Mouse (Mus musculus) telencephalon, adult 2 months (tissue): Measurements from ENCODE around the gene Prkra.

Source experiments
- DNase-seq: peaks from one replicate; pipeline ENCODE4 v3.0.0-alpha.2; 2011; ENCODE audit warnings: low read depth, low spot score

Gene Prkra

DNA sequence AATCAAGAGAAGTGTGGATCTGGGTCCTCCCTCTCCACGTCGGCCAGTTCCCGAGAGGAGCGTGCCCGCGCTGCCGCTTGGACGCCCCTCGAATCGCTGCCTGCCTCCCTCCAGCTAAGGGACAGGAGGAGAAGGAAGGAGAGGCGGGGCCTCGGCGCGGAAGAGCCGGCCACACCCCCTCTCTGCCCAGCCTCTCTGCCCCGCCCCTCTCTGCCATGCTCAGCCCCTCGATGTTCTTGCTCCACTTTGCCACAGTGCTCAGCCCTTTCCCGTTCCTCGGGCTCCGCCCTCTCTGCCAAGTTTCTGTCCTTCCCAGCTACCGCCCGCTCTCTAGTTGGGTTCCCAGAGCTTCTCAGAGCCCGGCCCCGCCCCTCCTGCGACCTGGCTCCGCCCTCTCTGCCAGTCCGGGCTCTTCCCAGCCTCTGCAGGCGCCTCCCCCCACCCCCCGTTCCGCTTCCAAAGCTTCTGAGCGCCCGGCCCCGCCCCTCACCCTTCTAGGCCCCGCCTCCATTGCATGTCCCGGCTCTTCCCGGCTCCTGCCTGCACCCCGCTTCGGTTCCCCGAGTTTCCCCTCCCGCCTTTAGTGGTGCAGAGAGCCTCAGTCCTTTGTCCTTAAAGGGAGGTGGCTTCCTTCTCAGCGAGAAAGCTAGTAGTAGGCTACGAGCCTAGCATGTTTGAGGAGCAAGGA, at the start of gene Prkra, which contains the start of gene Pjvk:
TSS of gene Prkra (minus strand) at position 133 of the 688 bp plus-strand sequence.
TSS of gene Pjvk (plus strand) at position 594 of the 688 bp plus-strand sequence.
- peak; percentile 95 for DNase-seq

DNA sequence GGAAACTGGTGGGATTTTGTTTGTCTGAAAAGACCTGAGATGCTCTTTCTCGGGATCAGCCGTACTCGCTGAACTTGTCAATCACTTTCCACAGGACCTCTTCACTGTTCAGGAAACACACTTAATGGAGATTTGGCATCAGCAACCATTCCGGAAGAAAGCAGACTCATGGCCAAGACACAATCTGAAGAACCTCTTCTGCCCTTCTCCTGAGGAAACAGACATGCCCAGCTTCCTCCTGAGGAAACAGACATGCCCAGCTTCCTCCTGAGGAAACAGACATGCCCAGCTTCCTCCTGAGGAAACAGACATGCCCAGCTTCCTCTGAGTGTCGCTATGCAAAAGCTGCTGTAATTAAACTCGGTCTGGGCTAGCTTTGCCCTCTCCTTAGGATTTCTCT, 47.5 kb upstream of the Prkra start:
- DNase-seq, result no peak

DNA sequence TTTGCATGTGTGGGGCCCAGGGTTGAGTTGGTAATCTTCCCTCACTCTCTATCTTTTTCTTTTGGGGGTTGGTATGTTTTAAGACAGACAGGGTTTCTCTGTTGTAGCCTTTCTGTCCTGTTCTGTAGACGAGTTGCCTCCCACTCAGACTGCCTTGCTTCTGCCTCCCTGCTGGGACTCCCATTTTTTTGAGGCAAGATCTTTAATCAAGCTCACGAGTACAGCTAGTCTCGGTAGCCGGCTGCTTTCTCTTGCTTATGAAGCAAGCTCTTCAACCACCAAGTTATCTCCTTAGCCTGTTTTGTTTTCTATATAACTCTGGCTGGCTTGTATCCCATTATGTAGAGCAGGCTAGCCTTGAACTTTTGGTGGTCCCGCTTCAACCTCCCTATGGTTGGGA, 46.0 kb upstream of the Prkra start:
- DNase-seq, result no peak

DNA sequence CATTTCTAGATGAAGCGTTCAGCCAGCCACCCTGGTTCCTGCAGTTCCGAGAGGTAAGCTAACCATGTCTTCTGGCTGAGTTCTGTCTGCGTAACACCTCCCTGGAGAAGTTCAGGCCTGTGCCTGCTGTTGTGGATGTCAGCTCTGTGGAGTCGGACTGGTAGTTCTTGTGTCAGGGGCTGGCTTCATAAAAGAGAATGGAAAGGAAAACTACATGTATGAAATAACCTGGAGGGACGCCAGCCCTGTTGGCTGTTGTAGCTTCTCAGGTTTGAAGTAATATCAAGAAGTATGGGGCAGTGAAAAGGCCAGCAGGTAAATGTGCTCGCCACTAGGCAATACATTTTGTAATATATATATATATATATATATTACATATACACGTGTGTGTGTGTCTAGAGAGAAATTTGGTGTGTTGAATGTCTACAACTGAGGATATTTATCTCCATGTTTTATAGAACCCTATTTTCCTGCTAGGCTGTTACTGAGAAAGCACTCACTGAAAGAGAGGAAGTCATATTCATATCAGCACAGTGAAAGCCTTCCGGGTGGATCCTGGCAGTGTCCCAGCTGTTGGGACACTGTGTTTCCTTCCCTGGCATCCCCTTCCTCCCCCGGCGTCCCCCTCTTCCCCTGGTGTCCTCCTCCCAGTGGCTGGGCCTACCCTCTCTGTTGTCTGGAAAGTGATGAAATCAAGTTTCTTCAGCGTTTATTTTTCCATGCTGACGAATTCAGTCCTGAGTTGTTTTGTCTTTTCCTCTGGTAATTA, 42.8 kb upstream of the Prkra start:
- DNase-seq, result no peak

DNA sequence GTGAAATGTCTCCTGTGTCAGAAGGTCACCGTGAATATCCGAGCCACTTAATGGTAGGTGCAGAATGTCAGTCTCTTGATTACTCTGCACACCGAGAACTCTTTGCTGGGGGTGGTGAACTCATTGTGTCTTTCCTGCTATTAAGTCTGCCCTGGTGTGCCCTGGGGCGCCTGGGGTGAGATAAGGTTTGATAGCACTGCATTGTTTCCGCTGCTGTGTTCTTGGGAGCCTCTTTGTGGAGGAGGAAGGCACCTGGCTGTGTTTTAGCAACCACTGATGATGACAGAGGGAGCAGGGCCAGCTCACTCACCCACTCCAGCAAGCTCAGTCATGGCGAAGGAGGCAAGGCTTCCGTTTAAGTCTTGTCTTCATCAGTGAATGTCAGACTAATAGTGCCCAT, 40.3 kb upstream of the Prkra start:
- DNase-seq, result no peak

DNA sequence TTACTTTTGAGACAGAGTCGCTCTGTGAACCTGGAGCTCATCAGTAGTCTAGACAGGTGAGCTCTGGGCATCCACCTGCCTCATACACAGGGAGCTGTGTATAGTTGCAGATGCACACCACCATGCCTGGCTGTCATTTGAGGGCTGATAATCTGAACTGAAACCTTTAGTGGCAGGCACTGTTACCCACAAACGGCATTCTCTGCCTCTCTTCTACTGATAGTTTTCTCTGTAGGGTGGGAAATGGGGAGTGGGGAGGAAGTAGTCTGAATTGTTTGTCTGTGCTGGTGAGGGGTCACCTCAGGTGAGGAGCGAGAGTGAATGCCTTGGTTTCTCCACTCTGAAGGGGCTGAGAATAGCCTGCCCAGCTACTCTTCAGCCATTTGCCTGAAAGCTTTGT, 39.8 kb upstream of the Prkra start:
- no peak for DNase-seq

DNA sequence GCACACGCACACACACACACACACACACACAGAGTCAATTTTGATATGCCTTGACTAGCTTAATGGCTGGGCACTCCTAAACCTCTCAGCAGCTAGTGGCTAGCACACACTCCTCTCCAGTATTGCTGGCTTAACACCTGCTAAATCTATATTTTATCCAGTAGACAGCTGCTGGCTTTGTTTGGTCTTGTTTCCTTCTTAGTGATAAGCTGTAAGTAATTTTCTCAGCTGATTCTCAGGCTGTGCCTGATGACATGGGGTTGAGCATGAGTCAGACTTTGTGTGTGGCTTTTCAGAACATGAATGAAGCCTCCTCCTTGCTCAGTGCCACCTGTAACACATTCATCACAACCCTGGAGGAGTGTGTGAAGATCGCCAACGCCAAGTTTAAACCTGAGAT, 39.2 kb upstream of the Prkra start:
- no peak for DNase-seq

DNA sequence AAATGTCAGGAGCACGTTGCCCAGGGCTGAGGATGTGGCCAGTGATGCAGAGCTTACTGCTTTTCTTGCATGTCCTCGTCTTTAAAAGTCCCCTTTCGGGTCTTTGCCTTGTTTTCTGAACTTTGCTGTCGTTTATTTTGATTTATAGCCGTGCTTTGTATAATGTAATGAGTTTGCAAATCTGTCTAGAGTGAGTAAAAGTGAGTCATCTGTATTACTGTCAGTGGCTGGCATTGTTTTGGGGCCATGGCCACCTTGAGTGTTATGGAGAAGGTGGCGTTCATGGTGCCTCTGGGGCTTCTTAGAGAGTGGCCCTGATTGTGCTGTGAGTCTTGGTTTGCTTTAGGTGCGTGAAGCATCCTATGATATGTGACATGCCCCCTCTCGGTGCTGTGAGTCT, 34.5 kb upstream of the Prkra start:
- DNase-seq, result no peak

DNA sequence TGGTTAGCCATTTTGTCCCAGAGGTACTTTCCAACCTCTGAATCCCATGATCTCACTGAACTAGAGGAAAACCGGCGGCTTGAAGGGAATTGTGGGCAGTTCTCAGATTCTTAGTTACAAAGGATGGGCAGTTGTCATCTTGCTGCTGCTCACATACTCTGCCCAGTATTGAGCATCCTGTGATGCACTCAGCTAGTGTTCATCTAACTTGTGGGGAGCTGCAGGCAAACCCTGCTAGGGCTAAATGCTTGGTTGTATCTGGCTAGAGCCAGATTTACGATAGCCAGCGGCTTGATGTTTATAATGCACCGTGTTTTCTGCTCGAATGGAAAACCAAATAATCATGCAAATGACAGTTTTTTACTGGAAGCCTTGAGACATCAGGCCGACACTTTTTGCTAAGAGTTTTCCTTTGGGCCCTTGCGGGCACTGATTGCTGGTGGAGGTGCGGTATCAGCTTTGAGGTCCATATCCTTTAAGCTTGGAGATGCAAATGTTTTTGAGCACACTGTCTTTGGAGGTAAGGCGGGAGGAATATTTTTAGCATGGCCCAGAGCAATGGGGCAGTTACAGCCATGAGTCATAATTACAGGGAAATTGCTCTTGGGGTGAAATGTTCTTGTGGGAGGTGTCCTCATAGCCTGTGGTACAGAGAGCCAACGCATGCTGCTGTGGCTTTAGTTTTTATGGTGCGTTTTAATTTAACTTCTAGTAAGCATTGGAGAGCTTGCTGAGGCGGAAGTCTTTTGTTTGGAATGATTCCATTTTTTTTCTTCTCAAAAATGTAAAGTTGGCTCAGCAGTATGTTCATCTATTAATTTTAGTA, 28.8 kb upstream of the Prkra start:
- DNase-seq, result no peak

DNA sequence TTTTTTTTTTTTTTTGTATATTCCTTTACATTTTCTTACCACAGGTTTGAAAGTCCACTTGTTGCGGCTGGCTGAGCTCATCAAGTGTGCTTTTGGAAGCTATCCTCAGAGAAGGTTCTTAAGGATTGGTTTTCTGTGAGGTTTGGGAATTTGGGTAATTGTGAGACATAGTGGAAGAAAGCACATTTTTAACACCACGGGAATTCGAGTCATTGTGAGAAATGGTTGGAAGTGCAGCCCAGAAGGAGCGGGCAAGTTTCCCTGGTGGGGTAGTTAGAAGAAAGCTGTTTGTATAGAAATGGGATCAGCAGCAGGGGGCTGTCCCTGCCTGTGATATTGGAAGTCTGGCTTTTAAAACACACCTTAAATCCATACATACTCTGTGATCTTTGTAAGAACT, 28.1 kb upstream of the Prkra start:
- no peak for DNase-seq

DNA sequence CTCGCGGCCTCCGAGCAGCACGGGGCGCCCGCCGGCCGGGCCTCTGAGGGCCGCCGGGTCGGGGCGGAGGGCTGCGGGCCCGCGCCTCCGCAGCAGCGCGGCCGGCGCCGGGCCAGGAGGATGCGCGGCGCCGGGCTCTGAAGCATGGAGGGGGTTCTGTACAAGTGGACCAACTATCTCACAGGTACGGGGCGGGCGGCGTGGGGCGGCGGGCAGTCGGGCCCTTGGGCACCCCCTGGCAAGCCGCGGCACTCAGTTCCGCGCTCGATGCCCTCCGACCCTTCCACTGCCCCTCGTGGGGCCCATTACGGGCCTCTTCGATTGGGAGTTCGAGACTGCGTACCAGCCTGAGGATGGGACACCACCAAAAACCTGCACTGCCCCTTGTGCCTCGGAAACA, 27.6 kb upstream of the Prkra start:
- no peak for DNase-seq

DNA sequence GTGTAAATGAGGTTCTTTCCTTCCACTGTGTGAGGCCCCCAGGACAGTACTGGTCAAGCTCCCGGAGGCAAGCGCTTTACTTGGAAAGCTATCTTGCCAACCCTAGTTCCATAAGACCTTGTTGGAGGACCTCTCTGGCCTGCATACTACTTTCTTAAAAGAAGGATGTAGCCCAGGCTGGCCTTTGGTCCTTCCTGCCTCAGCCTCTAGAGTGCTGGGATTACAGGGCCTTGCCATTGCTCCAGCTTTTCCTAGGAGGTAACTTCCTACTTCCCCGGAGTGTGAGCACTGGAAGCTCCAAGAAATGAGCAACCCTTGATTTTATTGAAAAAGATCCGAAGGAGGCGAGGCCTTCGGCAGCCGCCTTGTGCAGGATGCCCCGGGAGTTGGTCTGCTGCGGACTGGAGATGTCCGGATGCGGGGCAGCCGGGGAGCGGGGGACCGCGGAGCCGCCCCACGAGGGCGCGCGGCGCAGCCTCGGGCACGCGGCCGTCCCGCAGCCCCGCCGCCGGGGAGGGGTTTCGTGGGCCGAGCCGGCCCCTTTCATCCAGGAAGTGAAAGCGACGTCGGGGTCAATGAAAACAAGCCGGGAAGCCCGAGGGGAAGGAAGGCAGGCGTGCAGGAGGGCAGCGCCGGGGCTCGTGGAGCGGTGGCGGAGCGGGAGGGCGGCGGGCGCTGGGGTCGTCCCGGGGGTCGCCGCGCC, 27.1 kb upstream of the Prkra start, which contains the start of gene Plekha3:
TSS of gene Plekha3 (plus strand) at position 557 of the 703 bp plus-strand sequence.
- peak; percentile 66 for DNase-seq

DNA sequence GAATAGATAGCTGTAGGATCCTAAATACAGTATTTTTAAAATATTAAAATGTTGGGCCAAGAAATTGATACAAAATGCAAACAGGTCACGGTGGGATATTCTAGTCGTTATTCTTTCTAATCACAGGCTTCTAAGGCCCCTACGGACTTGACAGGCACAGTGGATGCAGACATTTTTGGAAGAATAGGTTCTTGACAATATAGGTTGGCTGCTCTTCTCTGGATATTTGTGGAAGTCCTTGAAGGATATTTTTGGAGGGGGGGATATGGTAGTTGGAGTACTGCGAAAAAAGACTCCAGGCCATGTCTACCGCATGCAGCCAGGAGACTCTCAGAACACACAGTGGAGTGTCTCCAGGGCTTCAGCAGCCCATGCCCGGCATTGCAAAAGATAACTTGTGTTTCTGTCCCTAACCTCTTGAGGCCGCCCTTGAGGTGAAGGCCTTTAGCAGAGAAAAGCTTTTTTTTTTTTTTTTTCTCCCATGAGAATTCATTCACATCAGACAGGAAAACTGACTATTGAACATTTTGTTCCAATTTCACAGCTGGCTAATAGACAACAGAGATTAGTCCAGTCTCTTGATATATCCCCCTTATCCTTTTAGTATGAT, 25.8 kb upstream of the Prkra start:
- no peak for DNase-seq

DNA sequence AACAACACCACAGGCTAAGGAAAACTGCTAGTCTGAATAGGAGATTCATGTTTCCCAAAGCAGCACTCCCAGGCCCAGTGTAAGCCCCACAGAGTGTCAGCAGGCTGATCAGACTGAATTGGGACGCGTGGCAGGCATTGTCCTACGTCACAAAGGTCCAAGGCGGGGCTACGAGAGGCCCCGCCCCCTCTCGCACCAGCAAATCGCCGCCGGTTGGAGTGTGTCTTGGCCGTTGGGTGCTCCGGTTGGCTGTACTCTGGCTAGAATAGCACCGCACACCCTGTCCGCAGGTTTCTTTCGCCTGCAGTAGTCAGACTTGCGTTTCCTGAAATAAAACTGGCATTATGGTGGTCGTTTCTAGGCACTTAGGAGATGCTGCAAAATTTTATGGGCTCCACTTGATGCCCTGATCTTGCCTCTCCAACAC, 25.2 kb upstream of the Prkra start, which contains the start of gene Fkbp7:
TSS of gene Fkbp7 (minus strand) at position 151 of the 427 bp plus-strand sequence.
- DNase-seq, result peak; percentile 79

DNA sequence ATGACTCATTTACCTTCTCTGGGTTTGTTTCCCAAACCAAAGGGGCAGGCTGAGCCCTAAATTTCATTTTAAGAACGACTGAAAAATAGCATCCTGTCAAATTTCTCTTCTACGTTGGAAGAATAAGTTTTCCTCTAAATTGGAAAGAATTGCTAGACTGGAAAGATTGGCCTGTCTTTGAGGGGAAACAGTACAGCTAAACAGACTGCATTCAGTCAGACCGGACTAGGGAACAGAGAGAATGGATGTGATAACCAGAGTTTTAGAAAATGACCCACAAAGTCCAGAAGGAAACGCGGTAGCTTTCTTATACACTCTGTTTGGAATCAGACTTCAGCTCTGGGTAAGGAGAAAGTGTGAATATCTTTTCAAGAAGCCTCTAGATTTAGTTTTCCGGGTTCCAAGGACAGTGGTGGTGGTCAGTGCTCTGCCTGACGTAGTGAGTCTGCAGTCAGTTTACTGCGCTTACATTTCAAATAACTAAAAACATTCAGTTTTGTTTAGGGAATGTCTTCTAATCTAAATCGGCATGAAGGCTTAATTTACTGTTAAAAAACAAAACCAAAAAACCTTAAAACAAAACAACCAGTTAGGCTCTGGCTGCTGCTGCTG, 24.4 kb upstream of the Prkra start:
- no peak for DNase-seq

DNA sequence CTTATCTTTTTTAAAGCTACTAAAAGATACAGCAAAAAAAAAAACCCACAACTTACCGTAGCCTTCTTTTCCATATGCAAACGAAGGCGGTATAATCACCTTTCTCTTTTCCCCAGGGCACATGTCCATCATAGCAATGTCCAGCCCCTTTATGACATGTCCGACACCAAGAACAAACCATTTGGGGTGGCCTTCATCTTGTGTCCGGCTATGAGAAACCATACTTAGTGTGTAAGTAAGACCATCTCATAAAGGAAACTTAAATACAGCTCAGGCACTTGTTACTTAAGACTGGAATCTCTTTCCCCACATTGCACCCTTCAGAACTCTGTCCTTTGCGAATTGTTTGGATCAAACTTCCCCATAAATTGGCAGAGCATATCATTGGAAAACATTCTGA, 23.8 kb upstream of the Prkra start:
- DNase-seq, result no peak

DNA sequence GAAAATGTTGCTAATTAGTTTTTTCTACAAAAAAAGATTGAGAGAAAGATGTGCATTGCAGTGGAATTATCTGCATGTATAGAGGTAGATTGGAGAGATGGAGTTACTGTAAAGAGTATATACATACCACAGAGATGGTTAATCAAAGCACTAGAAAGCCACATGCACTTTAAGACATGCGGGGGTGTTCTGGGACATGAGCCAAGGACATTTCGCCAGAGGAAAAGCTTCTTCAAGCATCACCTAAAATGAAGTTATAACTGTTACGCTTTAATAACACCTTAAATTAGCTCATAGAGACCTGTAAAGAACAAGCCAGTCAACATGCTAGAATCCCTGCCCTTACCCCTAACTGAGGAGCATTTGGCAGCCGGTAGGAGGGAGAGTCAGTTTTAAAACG, 19.4 kb upstream of the Prkra start:
- no peak for DNase-seq

DNA sequence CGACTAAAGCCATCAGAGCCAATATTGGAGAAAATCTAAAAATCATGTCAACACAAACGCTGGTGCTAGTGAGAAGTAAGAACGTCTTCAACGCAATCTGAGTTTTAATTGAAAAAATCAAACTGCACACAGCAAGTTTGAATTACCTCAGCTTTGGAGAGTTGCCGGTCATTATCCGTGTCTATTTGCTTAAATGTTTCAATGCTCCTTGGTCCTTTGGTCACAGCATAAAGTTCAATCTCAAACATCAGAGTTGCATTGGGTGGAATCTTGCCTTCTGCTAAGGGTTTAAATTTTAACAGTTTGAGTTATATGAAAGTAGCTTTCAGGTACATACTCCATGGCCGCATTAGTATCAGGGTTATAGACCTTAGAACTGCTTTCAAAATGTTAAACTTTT, 17.7 kb upstream of the Prkra start:
- no peak for DNase-seq

DNA sequence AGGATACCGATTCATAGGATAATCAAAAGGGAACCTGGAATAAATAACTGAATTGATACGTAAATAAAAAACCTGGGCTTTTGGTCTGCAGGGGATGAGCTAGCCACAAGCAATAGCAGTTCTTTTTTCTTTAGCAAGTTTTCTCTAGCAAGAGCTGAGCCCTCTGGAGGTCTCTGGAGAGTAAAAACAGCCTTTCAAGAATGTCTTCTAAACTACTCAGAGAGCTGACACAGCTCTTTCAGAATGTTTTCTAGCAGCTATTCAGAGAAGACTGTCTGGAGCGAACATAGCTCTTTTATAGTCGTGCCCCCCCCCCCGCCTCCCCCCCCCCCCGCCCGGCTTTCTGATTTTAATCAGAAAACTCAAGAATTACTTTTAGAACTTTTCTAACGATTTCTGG, 11.6 kb upstream of the Prkra start:
- no peak for DNase-seq

DNA sequence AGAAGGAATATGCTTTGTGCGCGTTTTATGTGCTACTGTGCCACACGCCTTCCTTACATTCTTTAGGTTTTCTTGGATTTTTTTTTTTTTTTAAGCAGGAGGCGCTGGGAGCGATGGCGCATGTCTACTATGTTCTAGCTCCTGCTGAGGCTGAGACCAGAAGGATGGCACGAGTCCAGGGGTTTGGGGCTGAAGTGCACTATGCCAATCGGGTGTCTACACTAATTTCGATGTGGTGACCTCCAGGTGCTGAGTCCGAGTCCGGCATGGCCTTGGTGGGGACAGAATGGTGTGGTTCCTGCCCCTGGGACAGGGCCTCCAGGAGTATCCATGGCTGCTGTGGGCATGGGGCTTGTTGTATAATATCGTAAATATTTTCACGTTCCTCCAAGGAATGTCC, 10.7 kb upstream of the Prkra start:
- DNase-seq, result no peak

DNA sequence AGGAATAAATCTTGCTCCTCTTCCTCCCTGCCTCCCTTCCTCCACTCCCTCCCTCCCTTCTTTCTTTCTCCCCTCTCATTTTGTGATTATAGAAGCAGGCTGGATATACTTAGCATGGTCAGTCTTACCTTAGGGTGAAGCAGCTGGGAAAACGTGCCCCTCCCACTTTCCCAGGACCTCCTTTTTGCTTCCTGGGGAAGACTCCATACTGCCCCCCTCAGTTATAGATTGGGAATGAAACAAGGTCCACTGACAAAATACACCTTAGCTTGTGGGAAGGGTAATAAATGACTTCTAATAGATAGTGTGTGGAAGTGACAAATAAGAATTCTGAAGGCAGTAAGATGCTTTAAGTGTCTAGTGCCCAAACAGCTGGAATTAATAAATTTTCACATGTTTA, 8.2 kb upstream of the Prkra start:
- DNase-seq, result no peak
